Mouse (Mus musculus) kidney, embryonic 14.5 days (tissue): ENCODE data around the gene Lhx5. TPM values are rescaled to one million over a fixed set of nuclear protein-coding genes. Genes with fewer than 3 reads are reported as not detected.

ENCODE experiments used
- ATAC-seq: fragments of 200-750 bp; cut with Nextera tagmentation; 2 replicates; pipeline ENCODE4 v1.8.0; 2017; ENCODE audit warnings: moderate number of reproducible peaks, mild to moderate bottlenecking, moderate TSS enrichment, moderate library complexity; ENCODE audit not compliant: low FRiP score, low TSS enrichment
- H3K27ac ChIP-seq: fragments of 300-500 bp; sonication (generic); 2 replicates; pipeline ENCODE4 v1.5.1; 2014; ENCODE audit warnings: low read depth, mild to moderate bottlenecking, low read length, moderate library complexity, mixed read lengths
- H3K27me3 ChIP-seq: fragments of 300-500 bp; sonication (generic); 2 replicates; pipeline ENCODE4 v1.6.1; 2014; ENCODE audit warnings: mild to moderate bottlenecking, low read length; ENCODE audit not compliant: control insufficient read depth, insufficient read depth
- H3K36me3 ChIP-seq: fragments of 300-500 bp; sonication (generic); 2 replicates; pipeline ENCODE4 v1.6.1; 2014; ENCODE audit warnings: low read length, mixed read lengths; ENCODE audit not compliant: control insufficient read depth, insufficient read depth
- H3K4me1 ChIP-seq: fragments of 300-500 bp; sonication (generic); 2 replicates; pipeline ENCODE4 v1.6.1; 2014; ENCODE audit warnings: low read length, mixed read lengths; ENCODE audit not compliant: control insufficient read depth, insufficient read depth
- H3K4me2 ChIP-seq: fragments of 300-500 bp; sonication (generic); replicated peaks from 2 replicates; pipeline ENCODE4 v1.6.1; 2014; ENCODE audit warnings: low read depth, mild to moderate bottlenecking, low read length
- H3K4me3 ChIP-seq: fragments of 300-500 bp; sonication (generic); 2 replicates; pipeline ENCODE4 v1.5.1; 2014; ENCODE audit warnings: mild to moderate bottlenecking, low read length
- H3K9ac ChIP-seq: fragments of 300-500 bp; sonication (generic); 2 replicates; pipeline ENCODE4 v1.6.1; 2014; ENCODE audit warnings: low read depth, mild to moderate bottlenecking, low read length, moderate library complexity
- H3K9me3 ChIP-seq: fragments of 300-500 bp; sonication (generic); 2 replicates; pipeline ENCODE4 v1.6.1; 2016; ENCODE audit warnings: low read length; ENCODE audit not compliant: control insufficient read depth
- WGBS: fragments of 180-500 bp; shearing (Covaris S2); extraction: QIAGEN DNeasy Blood & Tissue Kit; methylation state at CpG from one replicate; pipeline ENCODE4 v1.1.7; 2014; 5-methylcytosine and 5-hydroxymethylcytosine counted together
- polyA plus RNA-seq: library from polyadenylated mRNA; unstranded; fragments of >200 nt; fragmentation: Nextera tagmentation; extraction: Ambion mirVana; gene quantifications from 2 replicates; pipeline ENCODE4 v1.2.1, GENCODE M21; 2014

Lhx5 gene
- polyA plus RNA-seq, 1 experiment from 2014 or later = not detected

GRCm38 (mm10) chr5:120435731-120436501 is 4.4 kb downstream of the Lhx5 start:
- Histone ChIP-seq H3K36me3 (no peaks in the 10 kb centered on the region), H3K4me2 (peak overlapping the region; percentile 46), H3K27ac (no peak overlapping the region), H3K9ac (no peak overlapping the region), H3K9me3 (no peaks in the 10 kb centered on the region), H3K4me3 (peak overlapping the region; percentile 33), H3K27me3 (peaks cover 96% of the 10 kb centered on the region), H3K4me1 (peaks cover 16% of the 10 kb centered on the region; the same call in 1 of the 2 replicates)
- no peak for ATAC-seq
- under 1% methylated on average over 46 of the region's 47 CpGs for WGBS

GRCm38 (mm10) chr5:120436885-120437495 is 5.5 kb downstream of the Lhx5 start:
- H3K27me3 ChIP-seq = peaks cover 87% of the 10 kb centered on the region
- H3K4me3 ChIP-seq = no peak overlapping the region
- 1% methylated on average over 17 of the region's 18 CpGs for WGBS
- ATAC-seq = no peak
- H3K4me2 ChIP-seq = no peak overlapping the region
- no peak overlapping the region for H3K9ac ChIP-seq
- peaks cover 14% of the 10 kb centered on the region; the same call in 1 of the 2 replicates for H3K4me1 ChIP-seq
- H3K36me3 ChIP-seq = no peaks in the 10 kb centered on the region
- no peak overlapping the region for H3K27ac ChIP-seq
- H3K9me3 ChIP-seq = no peaks in the 10 kb centered on the region

- Histone ChIP-seq H3K9ac (no peak overlapping the region), H3K27ac (no peak overlapping the region), H3K9me3 (no peaks in the 10 kb centered on the region), H3K27me3 (peaks cover 82% of the 10 kb centered on the region), H3K4me3 (no peak overlapping the region), H3K4me1 (peaks cover 12% of the 10 kb centered on the region; the same call in 1 of the 2 replicates), H3K36me3 (no peaks in the 10 kb centered on the region), H3K4me2 (no peak overlapping the region)
- ATAC-seq = no peak
- WGBS = 1% methylated on average over 17 of the region's 17 CpGs
Observed at GRCm38 (mm10) chr5:120437539-120437938, 6.0 kb downstream of the Lhx5 start.

GRCm38 (mm10) chr5:120437986-120438385 is 6.5 kb downstream of the Lhx5 start:
- under 1% methylated on average over 33 of the region's 33 CpGs for WGBS
- ATAC-seq = no peak
- peaks cover 77% of the 10 kb centered on the region for H3K27me3 ChIP-seq
- no peak overlapping the region for H3K4me2 ChIP-seq
- H3K27ac ChIP-seq = no peak overlapping the region
- H3K9ac ChIP-seq = no peak overlapping the region
- H3K9me3 ChIP-seq = no peaks in the 10 kb centered on the region
- no peaks in the 10 kb centered on the region for H3K36me3 ChIP-seq
- peaks cover 12% of the 10 kb centered on the region; the same call in 1 of the 2 replicates for H3K4me1 ChIP-seq
- 0 out of 2 replicates have a peak overlapping the region, but pooled peaks have one; percentile 4 for H3K4me3 ChIP-seq

- Histone ChIP-seq H3K4me2 (no peak overlapping the region), H3K4me3 (no peak overlapping the region), H3K36me3 (no peaks in the 10 kb centered on the region), H3K27me3 (peaks cover 73% of the 10 kb centered on the region), H3K9ac (no peak overlapping the region), H3K4me1 (peaks cover 12% of the 10 kb centered on the region; the same call in 1 of the 2 replicates), H3K27ac (no peak overlapping the region), H3K9me3 (no peaks in the 10 kb centered on the region)
- ATAC-seq = no peak
- 2% methylated on average over 13 of the region's 13 CpGs for WGBS
Observed at GRCm38 (mm10) chr5:120438469-120438868, 7.0 kb downstream of the Lhx5 start.

GRCm38 (mm10) chr5:120438991-120439710 is 7.7 kb downstream of the Lhx5 start:
- no peak overlapping the region for H3K9ac ChIP-seq
- H3K4me3 ChIP-seq = no peak overlapping the region
- peaks cover 12% of the 10 kb centered on the region; the same call in 1 of the 2 replicates for H3K4me1 ChIP-seq
- no peaks in the 10 kb centered on the region for H3K9me3 ChIP-seq
- no peak overlapping the region for H3K4me2 ChIP-seq
- no peak for ATAC-seq
- peaks cover 66% of the 10 kb centered on the region for H3K27me3 ChIP-seq
- no peaks in the 10 kb centered on the region for H3K36me3 ChIP-seq
- H3K27ac ChIP-seq = no peak overlapping the region
- under 1% methylated on average over 27 of the region's 27 CpGs for WGBS

- no peak for ATAC-seq
- Histone ChIP-seq H3K4me3 (peak overlapping the region; percentile 26), H3K27me3 (peaks cover 56% of the 10 kb centered on the region), H3K9ac (0 out of 2 replicates have a peak overlapping the region, but pooled peaks have one; percentile 12), H3K36me3 (no peaks in the 10 kb centered on the region), H3K4me1 (peaks cover 12% of the 10 kb centered on the region; the same call in 1 of the 2 replicates), H3K27ac (no peak overlapping the region), H3K9me3 (no peaks in the 10 kb centered on the region), H3K4me2 (peak overlapping the region; percentile 27)
- WGBS = 1% methylated on average over 57 of the region's 61 CpGs
Observed at GRCm38 (mm10) chr5:120439887-120440670, 8.6 kb downstream of the Lhx5 start.

GRCm38 (mm10) chr5:120440733-120441132 is 9.2 kb downstream of the Lhx5 start:
- Histone ChIP-seq H3K27ac (no peak overlapping the region), H3K4me3 (peak overlapping the region; percentile 26; the same call in 1 of the 2 replicates), H3K9me3 (no peaks in the 10 kb centered on the region), H3K9ac (no peak overlapping the region), H3K36me3 (no peaks in the 10 kb centered on the region), H3K27me3 (peaks cover 50% of the 10 kb centered on the region), H3K4me2 (peak overlapping the region; percentile 27), H3K4me1 (peaks cover 12% of the 10 kb centered on the region; the same call in 1 of the 2 replicates)
- 0 out of 2 replicates have a peak, but pooled peaks have one; percentile 62 for ATAC-seq
- 5% methylated on average over 14 of the region's 14 CpGs for WGBS
